Mouse (Mus musculus) heart, adult 2 months (tissue): ENCODE measurements around the gene Stk4.

ENCODE experiments used
- CTCF ChIP-seq: fragments of 200-600 bp; IDR thresholded peaks from 2 replicates; pipeline ENCODE4 v1.8.1; 2022; ENCODE audit warnings: antibody characterized with exemption, mild to moderate bottlenecking, moderate library complexity
- POLR2A ChIP-seq: fragments of 200-500 bp; IDR thresholded peaks from 2 replicates; pipeline ENCODE4 v1.6.1; 2011; ENCODE audit warnings: mild to moderate bottlenecking, low read depth, low read length, control low read depth; ENCODE audit not compliant: insufficient read depth

DNA sequence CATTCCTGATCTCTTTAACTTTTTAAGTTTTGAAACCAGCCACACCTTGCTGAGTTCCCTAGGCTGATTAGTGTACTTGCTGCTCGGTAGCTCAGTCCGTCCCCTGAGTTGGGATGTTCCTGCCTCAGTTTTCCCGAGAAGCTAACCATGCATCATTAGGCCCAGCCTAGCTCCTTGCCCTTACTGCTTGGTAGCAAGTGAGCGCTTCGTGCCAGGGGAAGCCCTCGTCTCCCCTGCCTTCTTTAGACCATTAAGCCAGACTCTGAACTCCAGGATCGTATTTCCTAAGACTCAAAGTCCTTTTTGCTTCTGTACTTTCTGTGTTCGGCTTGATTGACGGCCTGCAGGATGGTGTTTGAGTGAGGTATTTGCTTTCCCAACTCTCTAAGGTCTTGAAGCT is 113.2 kb downstream of the Stk4 start:
- no peak for TF ChIP-seq POLR2A
- TF ChIP-seq CTCF, result no peak
